Comparison of ENCODE assay signal across 11 mouse cellular contexts in the genomic region with DNA sequence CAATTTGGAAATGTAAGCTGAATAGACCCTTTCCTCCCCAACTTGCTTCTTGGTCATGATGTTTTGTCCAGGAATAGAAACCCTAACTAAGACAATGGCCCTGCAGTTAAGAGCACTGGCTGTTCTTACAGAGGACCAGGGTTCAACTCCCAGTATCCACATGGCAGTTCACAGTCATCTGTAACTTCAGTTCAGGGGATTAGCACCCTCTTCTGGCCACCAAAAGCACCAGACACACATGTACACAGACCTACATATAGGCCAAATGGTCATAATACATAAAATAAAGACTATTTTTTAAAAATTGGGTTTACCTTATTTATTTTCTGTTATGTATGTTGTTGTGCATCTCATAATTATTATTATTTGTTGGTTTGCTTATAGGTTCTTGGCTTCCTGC. TPM values are rescaled to one million over a fixed set of nuclear protein-coding genes. Genes with fewer than 3 reads are reported as not detected.
A peak's percentile ranks its signal among the peaks of the same experiment; 100 is the strongest.
DNase-seq lines count a peak whose midpoint lies in the region; ATAC-seq and TF ChIP-seq lines count a peak whose summit lies in the region.
"Had no signal": no experiment of that assay in that cellular context is flagged by ENCODE, and none has a peak within 500 bp of the region (broad histone marks: within the 10 kb centered on the region; RNA-seq: fewer than 3 reads in every experiment).

No protein-coding gene starts in this region.

- peak; percentile 37; the same call in 1 of the 2 replicates for TF ChIP-seq CTCF in kidney, postnatal 0 days (IDR thresholded peaks at IDR 0.05; ENCODE audit: low read depth)
- peak; percentile 34 for TF ChIP-seq CTCF in E14TG2a.4 (conservative IDR thresholded peaks at IDR 0.05; ENCODE audit: low read length)
- TF ChIP-seq CTCF in brain, embryonic 14.5 days (IDR thresholded peaks at IDR 0.05; ENCODE audit: borderline replicate concordance, extremely low read depth, insufficient read depth, insufficient read length) = peak; percentile 15; the same call in 1 of the 2 replicates

- no peaks in the 10 kb centered on the region for H3K4me1 ChIP-seq in kidney, postnatal 0 days (replicated peaks; ENCODE audit: insufficient read depth, low read length)
- no peaks in the 10 kb centered on the region for H3K4me1 ChIP-seq in kidney, embryonic 16.5 days (ENCODE audit: insufficient read depth, low read length)
- no peaks in the 10 kb centered on the region for H3K4me1 ChIP-seq in E14TG2a.4 (replicated peaks; ENCODE audit: low read depth, low read length)

- peak; percentile 16 for DNase-seq in kidney, postnatal 0 days (ENCODE audit: low spot score)
- peak; percentile 48 for DNase-seq in brain, embryonic 14.5 days (ENCODE audit: low read depth)
- DNase-seq in heart, adult 9 months (ENCODE audit: low spot score in 2 of 2) = no peak
- DNase-seq in cerebellum, adult 11-12 months = no peak
- no peak for DNase-seq in heart, adult 8-10 months (ENCODE audit: low spot score)
- DNase-seq: cerebellum, adult 9-11 months; kidney, postnatal 36 days had no signal

- H3K27ac ChIP-seq in kidney, postnatal 0 days = no peak overlapping the region
- H3K27ac ChIP-seq in kidney, embryonic 16.5 days (ENCODE audit: low read length) = no peak overlapping the region
- H3K27ac ChIP-seq: liver, embryonic 15.5 days had no signal

- no peaks in the 10 kb centered on the region for H3K27me3 ChIP-seq in kidney, postnatal 0 days (ENCODE audit: insufficient read depth, low read length)
- no peaks in the 10 kb centered on the region for H3K27me3 ChIP-seq in kidney, embryonic 16.5 days (ENCODE audit: insufficient read depth, low read length)
- no peaks in the 10 kb centered on the region for H3K27me3 ChIP-seq in E14TG2a.4 (ENCODE audit: insufficient read depth, low read length)
- H3K27me3 ChIP-seq: liver, embryonic 15.5 days had no signal

- TF ChIP-seq POLR2A in brain, embryonic 14.5 days (IDR thresholded peaks at IDR 0.05; ENCODE audit: borderline replicate concordance, extremely low read depth, insufficient read depth, insufficient read length, poor library complexity, severe bottlenecking) = no peak

- no peak overlapping the region for H3K4me2 ChIP-seq in kidney, postnatal 0 days (ENCODE audit: low read length)
- no peak overlapping the region for H3K4me2 ChIP-seq in kidney, embryonic 16.5 days (replicated peaks; ENCODE audit: low read depth, low read length)
- H3K4me2 ChIP-seq: liver, embryonic 15.5 days had no signal

- no peaks in the 10 kb centered on the region for H3K9me3 ChIP-seq in kidney, postnatal 0 days (replicated peaks; ENCODE audit: low read length)
- no peaks in the 10 kb centered on the region for H3K9me3 ChIP-seq in kidney, embryonic 16.5 days (ENCODE audit: low read length)
- H3K9me3 ChIP-seq in E14TG2a.4 (ENCODE audit: low read length) = no peaks in the 10 kb centered on the region
- H3K9me3 ChIP-seq: liver, embryonic 15.5 days had no signal

- H3K9ac ChIP-seq in kidney, postnatal 0 days (ENCODE audit: low read depth, low read length) = no peak overlapping the region
- no peak overlapping the region for H3K9ac ChIP-seq in kidney, embryonic 16.5 days (replicated peaks; ENCODE audit: low read length)
- H3K9ac ChIP-seq: liver, embryonic 15.5 days had no signal

- H3K4me3 ChIP-seq in kidney, postnatal 0 days (replicated peaks; ENCODE audit: low read depth, low read length) = no peak overlapping the region
- no peak overlapping the region for H3K4me3 ChIP-seq in kidney, embryonic 16.5 days (ENCODE audit: low read length)
- H3K4me3 ChIP-seq in E14TG2a.4 (replicated peaks; ENCODE audit: low read length) = no peak overlapping the region
- H3K4me3 ChIP-seq: liver, embryonic 15.5 days had no signal

- ATAC-seq in kidney, postnatal 0 days (replicated peaks; ENCODE audit: low FRiP score, low read depth) = no peak
- ATAC-seq in kidney, embryonic 16.5 days (ENCODE audit: low FRiP score, low TSS enrichment) = no peak
- ATAC-seq in neutrophil, adult 5-6 weeks (ENCODE audit: extremely low read depth, insufficient number of reproducible peaks, low FRiP score, poor library complexity, severe bottlenecking) = peak; percentile 42; the same call in 1 of the 2 replicates

- no peaks in the 10 kb centered on the region for H3K36me3 ChIP-seq in kidney, postnatal 0 days (ENCODE audit: insufficient read depth, low read length)
- no peaks in the 10 kb centered on the region for H3K36me3 ChIP-seq in kidney, embryonic 16.5 days (ENCODE audit: insufficient read depth, low read length)
- H3K36me3 ChIP-seq in E14TG2a.4 (ENCODE audit: insufficient read depth, low read length) = no peaks in the 10 kb centered on the region
- H3K36me3 ChIP-seq: liver, embryonic 15.5 days had no signal

RNA-seq across cellular contexts. Expression of gene Ezh2, which starts 38.3 kb away (rescaled TPM):
- polyA plus RNA-seq in kidney, postnatal 0 days (2015; fragmentation: Nextera tagmentation; extraction: Ambion mirVana) = 56.7 and 64.5 TPM in 2 replicates
- 85.0 and 98.1 TPM in 2 replicates for polyA plus RNA-seq in kidney, embryonic 16.5 days (2015; fragmentation: Nextera tagmentation; extraction: Ambion mirVana)
- 154 and 214 TPM in 2 replicates for polyA plus RNA-seq in brain, embryonic 14.5 days (2012; rRNA removed)
- 37.0 and 40.3 TPM in 2 replicates for total RNA-seq in neutrophil, adult 5-6 weeks (2017)
- total RNA-seq in heart, adult 8-10 months (2022) = 10 to 100 TPM in 1 of 4 experiments, 1 to 10 TPM in 3; 5.1 to 11.1 (median 8.1) TPM

Comparison
In these comparisons a context has a peak if more than half of its experiments do, and no peak if none do; other contexts are left out.
1. DNase-seq: peak in kidney, postnatal 0 days (single experiment) and brain, embryonic 14.5 days (single experiment); none in heart, adult 9 months (0 of 2), cerebellum, adult 11-12 months (single experiment) and heart, adult 8-10 months (single experiment).
2. Peak in every context shown above with its lines, with median percentiles within 50 percentile points of each other: CTCF ChIP-seq.